Mouse (Mus musculus): ENCODE data around the gene Lancl1. TPM values are rescaled to one million over a fixed set of nuclear protein-coding genes. Genes with fewer than 3 reads are reported as not detected.

Gene Lancl1
- total RNA-seq, 2 experiments from 2014 or later, result 2.3 to 19.9 TPM

Other genes starting within 250 kb of the Lancl1 start
- gene Kansl1l, start 221.3 kb downstream of the Lancl1 start, total RNA-seq (2015; ENCODE audit: low replicate concordance), result 13.0 and 14.6 TPM in 2 replicates
- gene Kansl1l, start 221.3 kb downstream of the Lancl1 start, total RNA-seq (2017; ENCODE audit: low replicate concordance), result 3.6 and 6.0 TPM in 2 replicates
- gene Acadl, start 175.6 kb downstream of the Lancl1 start, total RNA-seq (2015; ENCODE audit: low replicate concordance), result 33.6 and 43.2 TPM in 2 replicates
- 21.0 and 25.0 TPM in 2 replicates for gene Acadl, start 175.6 kb downstream of the Lancl1 start, total RNA-seq (2017; ENCODE audit: low replicate concordance)
- not detected in 2 replicates for gene Myl1, start 93.5 kb downstream of the Lancl1 start, total RNA-seq (2015; ENCODE audit: low replicate concordance)
- not detected in 2 replicates for gene Myl1, start 93.5 kb downstream of the Lancl1 start, total RNA-seq (2017; ENCODE audit: low replicate concordance)
- not detected in 2 replicates for gene Cps1, start 84.2 kb upstream of the Lancl1 start, total RNA-seq (2015; ENCODE audit: low replicate concordance)
- not detected in 2 replicates for gene Cps1, start 84.2 kb upstream of the Lancl1 start, total RNA-seq (2017; ENCODE audit: low replicate concordance)